Mouse (Mus musculus) limb, embryonic 12.5 days (tissue): Measurements from ENCODE around the gene Aph1c. TPM values are rescaled to one million over a fixed set of nuclear protein-coding genes. Genes with fewer than 3 reads are reported as not detected.
"Not testable (repeated sequence)": the region's sequence is repeated elsewhere in the genome, so short reads cannot be mapped to it uniquely, and the experiment has no call there.

Experiments
- ATAC-seq: fragments of 200-750 bp; cut with Nextera tagmentation; 2 replicates; pipeline ENCODE4 v1.8.0; 2017; ENCODE audit warnings: low read depth, moderate TSS enrichment; ENCODE audit not compliant: insufficient number of reproducible peaks, insufficient read depth, low FRiP score, low TSS enrichment
- H3K27ac ChIP-seq: fragments of 300-500 bp; sonication (generic); 2 replicates; pipeline ENCODE4 v1.5.1; 2016; ENCODE audit warnings: mild to moderate bottlenecking, moderate library complexity
- H3K27me3 ChIP-seq: fragments of 300-500 bp; sonication (generic); 2 replicates; pipeline ENCODE4 v1.6.1; 2016; ENCODE audit warnings: mild to moderate bottlenecking, moderate library complexity
- H3K36me3 ChIP-seq: fragments of 300-500 bp; sonication (generic); 2 replicates; pipeline ENCODE4 v1.6.1; 2016; ENCODE audit warnings: mild to moderate bottlenecking, moderate library complexity
- H3K4me1 ChIP-seq: fragments of 300-500 bp; sonication (generic); replicated peaks from 2 replicates; pipeline ENCODE4 v1.6.1; 2016
- H3K4me2 ChIP-seq: fragments of 300-500 bp; sonication (generic); 2 replicates; pipeline ENCODE4 v1.6.1; 2016; ENCODE audit warnings: mild to moderate bottlenecking, moderate library complexity
- H3K4me3 ChIP-seq: fragments of 300-500 bp; sonication (generic); replicated peaks from 2 replicates; pipeline ENCODE4 v1.5.1; 2016; ENCODE audit warnings: mild to moderate bottlenecking
- H3K9ac ChIP-seq: fragments of 300-500 bp; sonication (generic); replicated peaks from 2 replicates; pipeline ENCODE4 v1.6.1; 2016; ENCODE audit warnings: mild to moderate bottlenecking, moderate library complexity
- H3K9me3 ChIP-seq: fragments of 300-500 bp; sonication (generic); 2 replicates; pipeline ENCODE4 v1.6.1; 2016; ENCODE audit warnings: mild to moderate bottlenecking, moderate library complexity
- WGBS: fragments of 180-500 bp; shearing (Covaris S2); methylation state at CpG from one replicate; pipeline ENCODE4 v1.1.7; 2016; 5-methylcytosine and 5-hydroxymethylcytosine counted together
- polyA plus RNA-seq: library from polyadenylated mRNA; unstranded; fragments of >200 nt; fragmentation: Nextera tagmentation; extraction: Ambion mirVana; gene quantifications from 2 replicates; pipeline ENCODE4 v1.2.1, GENCODE M21; 2016

Aph1c gene
- polyA plus RNA-seq, 1 experiment from 2014 or later: 1.1 TPM

DNA sequence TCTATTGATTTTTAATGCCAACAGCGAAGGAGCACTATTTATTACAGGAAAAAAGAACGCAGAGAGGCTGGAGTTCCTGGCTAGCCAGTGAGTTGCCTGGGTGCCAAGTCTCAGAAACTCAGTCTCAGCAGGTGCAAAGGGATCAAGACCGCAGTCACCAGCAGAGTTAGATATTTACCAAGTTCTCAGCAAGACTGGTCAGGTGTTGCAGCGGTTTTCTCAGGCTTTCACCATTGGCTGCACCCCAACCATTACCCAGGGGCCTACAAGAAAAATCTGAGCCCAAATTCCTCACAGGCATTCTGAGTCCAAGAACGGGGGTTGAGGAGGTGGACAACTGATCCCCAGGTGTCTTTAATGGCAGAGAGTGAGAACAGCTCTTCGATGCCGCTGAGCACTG, 675 bp downstream of the Aph1c start:
- Histone ChIP-seq H3K27ac (no peak overlapping the region), H3K4me2 (peak overlapping the region; percentile 91), H3K4me1 (peaks cover 14% of the 10 kb centered on the region), H3K36me3 (no peaks in the 10 kb centered on the region), H3K9ac (peak overlapping the region; percentile 58; the same call in 1 of the 2 replicates), H3K9me3 (no peaks in the 10 kb centered on the region), H3K27me3 (peaks cover 14% of the 10 kb centered on the region), H3K4me3 (peak overlapping the region; percentile 63)
- no peak for ATAC-seq
- WGBS: 16% methylated on average over 7 of the region's 7 CpGs

- Histone ChIP-seq H3K4me1 (peaks cover 14% of the 10 kb centered on the region), H3K9me3 (no peaks in the 10 kb centered on the region), H3K9ac (no peak overlapping the region), H3K27ac (no peak overlapping the region), H3K36me3 (no peaks in the 10 kb centered on the region), H3K27me3 (peaks cover 14% of the 10 kb centered on the region), H3K4me2 (no peak overlapping the region), H3K4me3 (no peak overlapping the region)
- WGBS: 58% methylated on average over 4 of the region's 4 CpGs
- ATAC-seq: no peak
These were observed 2.1 kb downstream of the Aph1c start for GRCm38 (mm10) chr9:66832366-66832908.

GRCm38 (mm10) chr9:66825990-66826389, 8.5 kb downstream of the Aph1c start:
- no peak overlapping the region for H3K9ac ChIP-seq
- 45% methylated on average over 1 of the region's 1 CpGs for WGBS
- no peaks in the 10 kb centered on the region for H3K9me3 ChIP-seq
- no peak overlapping the region for H3K27ac ChIP-seq
- no peak overlapping the region for H3K4me3 ChIP-seq
- H3K4me2 ChIP-seq: no peak overlapping the region
- no peaks in the 10 kb centered on the region for H3K36me3 ChIP-seq
- no peaks in the 10 kb centered on the region for H3K27me3 ChIP-seq
- no peak for ATAC-seq
- no peaks in the 10 kb centered on the region for H3K4me1 ChIP-seq

DNA sequence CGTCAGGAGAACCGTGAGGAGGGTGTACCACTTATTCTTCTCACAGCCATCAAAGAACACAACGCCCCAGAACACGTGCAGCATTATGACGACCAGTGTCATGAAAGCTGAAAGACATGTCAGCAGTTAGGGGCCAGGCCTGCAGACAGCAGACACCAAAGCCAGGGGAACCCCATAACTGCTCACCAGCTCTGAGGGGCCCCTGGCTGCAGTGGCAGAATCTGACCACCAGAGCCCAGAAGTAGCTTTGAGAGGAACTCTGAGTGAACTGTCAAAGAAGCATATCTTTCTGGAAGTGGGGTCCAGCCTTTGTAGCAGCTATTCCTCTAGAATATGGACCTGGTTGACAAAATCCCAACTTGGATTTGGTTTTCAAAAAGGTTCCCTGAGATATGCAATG, 12.3 kb downstream of the Aph1c start:
- not testable (repeated sequence) for H3K4me2 ChIP-seq, H3K27me3 ChIP-seq, ATAC-seq, H3K4me1 ChIP-seq, H3K36me3 ChIP-seq, H3K9me3 ChIP-seq, H3K27ac ChIP-seq, H3K9ac ChIP-seq, H3K4me3 ChIP-seq
- WGBS: 71% methylated on average over 2 of the region's 5 CpGs

GRCm38 (mm10) chr9:66820996-66821395, 13.5 kb downstream of the Aph1c start:
- Histone ChIP-seq H3K4me1 (no peaks in the 10 kb centered on the region), H3K4me3 (no peak overlapping the region), H3K4me2 (no peak overlapping the region), H3K27ac (no peak overlapping the region), H3K27me3 (no peaks in the 10 kb centered on the region), H3K9ac (no peak overlapping the region), H3K36me3 (no peaks in the 10 kb centered on the region), H3K9me3 (no peaks in the 10 kb centered on the region)
- 63% methylated on average over 5 of the region's 5 CpGs for WGBS
- no peak for ATAC-seq

GRCm38 (mm10) chr9:66813392-66813791, 21.1 kb downstream of the Aph1c start:
- no peaks in the 10 kb centered on the region for H3K9me3 ChIP-seq
- no peaks in the 10 kb centered on the region for H3K36me3 ChIP-seq
- H3K4me1 ChIP-seq: peaks cover 17% of the 10 kb centered on the region
- no peaks in the 10 kb centered on the region for H3K27me3 ChIP-seq
- 8% methylated on average over 2 of the region's 2 CpGs for WGBS
- no peak overlapping the region for H3K9ac ChIP-seq
- no peak for ATAC-seq
- H3K27ac ChIP-seq: peak overlapping the region; percentile 45; the same call in 1 of the 2 replicates
- no peak overlapping the region for H3K4me2 ChIP-seq
- no peak overlapping the region for H3K4me3 ChIP-seq

DNA sequence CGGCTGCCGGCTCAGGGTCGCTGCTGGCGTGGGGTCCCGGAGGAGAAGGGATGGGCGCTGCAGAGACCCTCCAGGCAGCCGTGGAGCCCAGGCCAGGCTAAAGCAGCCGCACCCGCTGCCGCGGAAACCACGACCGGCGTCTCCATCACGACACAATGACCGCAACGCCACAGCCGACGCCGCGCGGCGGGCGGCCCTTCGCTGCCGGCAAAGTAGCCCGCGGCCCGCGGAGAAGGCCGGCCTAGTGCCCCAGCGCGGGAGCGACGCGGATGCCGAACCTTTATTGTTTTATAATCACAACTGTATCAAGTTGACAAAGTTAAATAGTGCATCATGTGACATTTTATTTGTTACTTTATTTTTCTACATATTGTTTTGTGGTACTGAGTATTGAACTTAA, 28.6 kb downstream of the Aph1c start:
- Histone ChIP-seq H3K27me3 (peaks cover 16% of the 10 kb centered on the region), H3K4me2 (peak overlapping the region; percentile 53), H3K4me1 (peaks cover 16% of the 10 kb centered on the region), H3K9ac (peak overlapping the region; percentile 54), H3K4me3 (peak overlapping the region; percentile 31)
- WGBS: 2% methylated on average over 32 of the region's 37 CpGs
- not testable (repeated sequence) for H3K27ac ChIP-seq, H3K36me3 ChIP-seq, ATAC-seq, H3K9me3 ChIP-seq

GRCm38 (mm10) chr9:66801947-66802346, 32.6 kb downstream of the Aph1c start:
- ATAC-seq: no peak
- 46% methylated on average over 12 of the region's 12 CpGs for WGBS
- H3K9ac ChIP-seq: no peak overlapping the region
- no peak overlapping the region for H3K4me2 ChIP-seq
- peaks cover 16% of the 10 kb centered on the region for H3K27me3 ChIP-seq
- H3K4me3 ChIP-seq: no peak overlapping the region
- no peak overlapping the region for H3K27ac ChIP-seq
- peaks cover 13% of the 10 kb centered on the region for H3K4me1 ChIP-seq
- H3K36me3 ChIP-seq: no peaks in the 10 kb centered on the region
- no peaks in the 10 kb centered on the region for H3K9me3 ChIP-seq

GRCm38 (mm10) chr9:66796739-66797138, 37.8 kb downstream of the Aph1c start, which contains the start of gene Gm10647:
Gene Gm10647 (plus strand): TSS chr9:66797039.
- peak within 1 kb of the TSS; percentile 92 for H3K27ac ChIP-seq
- no peak for ATAC-seq
- H3K4me2 ChIP-seq: peak within 1 kb of the TSS; percentile 81
- H3K4me3 ChIP-seq: peak within 1 kb of the TSS; percentile 65
- WGBS: 65% methylated on average over 5 of the region's 5 CpGs
- H3K9ac ChIP-seq: peak within 1 kb of the TSS; percentile 78
- H3K36me3 ChIP-seq: no peaks in the 10 kb centered on the region
- peaks cover 6% of the 10 kb centered on the region for H3K4me1 ChIP-seq
- H3K27me3 ChIP-seq: no peaks in the 10 kb centered on the region
- no peaks in the 10 kb centered on the region for H3K9me3 ChIP-seq

DNA sequence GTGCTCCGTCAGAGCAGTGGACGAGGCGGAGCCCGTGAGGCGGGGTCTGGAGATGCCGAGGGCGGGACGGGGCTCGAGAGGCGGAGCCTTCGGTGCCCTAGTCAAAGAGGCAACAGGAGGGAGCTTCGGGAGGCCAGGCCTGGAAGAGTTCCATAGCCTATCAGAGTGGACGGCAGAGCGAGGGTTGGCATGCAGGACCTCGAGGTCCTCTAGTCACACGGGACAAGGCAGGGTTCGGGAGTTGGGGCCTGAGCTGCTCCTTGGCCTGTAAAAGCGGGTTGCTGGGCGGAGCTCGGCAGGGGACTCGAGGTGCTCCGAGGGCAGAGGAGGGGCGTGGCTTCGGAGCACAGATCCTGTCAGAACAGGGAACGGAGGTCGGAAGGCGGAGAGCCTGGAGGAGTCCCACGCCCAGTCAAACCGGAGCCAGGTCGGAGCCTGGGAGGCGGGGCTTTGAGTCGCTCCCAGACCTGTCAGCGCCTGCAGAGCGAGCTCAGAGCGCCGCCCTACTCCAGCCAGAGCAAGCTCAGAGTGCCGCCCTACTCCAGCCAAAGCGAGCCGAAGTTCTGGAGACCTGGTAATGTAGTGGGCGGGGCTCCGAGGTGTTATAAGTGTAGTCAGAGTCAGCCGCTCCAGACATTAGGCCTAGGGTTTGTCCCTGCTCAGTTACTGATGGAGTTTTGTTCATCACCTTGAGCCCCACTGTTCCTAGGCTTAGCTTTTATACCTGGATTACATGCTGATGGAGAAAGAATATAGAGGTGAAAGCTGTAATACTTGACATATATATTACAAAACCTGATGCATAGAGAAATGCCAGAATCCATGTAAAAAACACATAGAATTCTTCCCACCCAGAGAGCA, 38.8 kb downstream of the Aph1c start, which contains the start of gene Aph1b:
Gene Aph1b, minus strand, starts transcription at position 27 of the 861 bp plus-strand sequence.
- Histone ChIP-seq H3K36me3 (no peaks in the 10 kb centered on the region; the same call in 1 of the 2 replicates), H3K27me3 (no peaks in the 10 kb centered on the region), H3K4me1 (peaks cover 4% of the 10 kb centered on the region), H3K4me3 (peak within 1 kb of the TSS; percentile 65), H3K27ac (peak within 1 kb of the TSS; percentile 92), H3K4me2 (peak within 1 kb of the TSS; percentile 81), H3K9ac (peak within 1 kb of the TSS; percentile 78), H3K9me3 (no peaks in the 10 kb centered on the region)
- peak; percentile 99 for ATAC-seq
- under 1% methylated on average over 42 of the region's 42 CpGs for WGBS

DNA sequence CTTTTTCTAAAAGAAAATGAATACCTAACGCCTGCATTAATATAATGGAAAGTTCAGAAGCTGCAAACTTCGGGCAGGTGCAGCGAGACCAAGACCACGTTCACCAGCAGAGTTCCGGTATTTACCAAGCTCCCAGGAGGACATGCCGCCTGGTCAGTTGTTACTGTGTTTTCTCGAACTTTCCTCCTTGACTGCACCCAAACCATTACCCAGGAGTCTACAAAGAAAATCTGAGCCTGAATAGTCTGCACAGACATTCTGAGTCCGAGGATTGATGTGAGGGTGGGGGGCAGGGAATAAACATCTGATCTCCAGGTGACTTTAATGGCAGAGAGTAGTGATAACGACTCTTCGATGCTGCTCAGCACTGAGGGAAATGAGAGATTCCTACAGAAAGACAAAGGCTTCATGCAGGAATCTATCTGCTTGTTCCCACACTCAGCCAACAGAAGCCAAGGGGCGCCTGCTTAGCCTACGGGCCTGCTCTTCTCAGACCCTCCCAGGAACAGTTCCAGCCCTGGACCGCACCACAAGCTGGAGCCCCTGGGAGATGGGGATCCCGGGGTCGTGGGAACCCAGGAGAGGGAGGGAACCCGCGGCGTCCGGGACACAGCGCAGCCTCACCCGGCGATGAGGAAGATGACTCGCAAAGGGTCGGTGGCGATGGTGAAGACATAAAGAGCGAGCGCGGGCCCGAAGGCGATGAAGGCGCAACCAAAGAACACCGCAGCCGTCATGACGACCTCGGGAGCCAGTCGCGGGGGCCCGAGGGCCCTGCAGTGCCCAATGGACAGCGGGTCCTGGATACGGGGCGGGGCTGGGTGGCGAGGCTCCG, 39.7 kb downstream of the Aph1c start:
- Histone ChIP-seq H3K9ac (peak overlapping the region; percentile 78), H3K9me3 (no peaks in the 10 kb centered on the region), H3K4me3 (peak overlapping the region; percentile 65), H3K27me3 (no peaks in the 10 kb centered on the region), H3K36me3 (peaks cover 6% of the 10 kb centered on the region), H3K27ac (peak overlapping the region; percentile 92), H3K4me2 (peak overlapping the region; percentile 81), H3K4me1 (peaks cover 4% of the 10 kb centered on the region)
- WGBS: 2% methylated on average over 43 of the region's 43 CpGs
- peak; percentile 33; the same call in 1 of the 2 replicates for ATAC-seq
